Mouse (Mus musculus): Measurements from ENCODE around the gene Vsig2. TPM values are rescaled to one million over a fixed set of nuclear protein-coding genes. Genes with fewer than 3 reads are reported as not detected.

Gene Vsig2
- polyA plus RNA-seq, 1 experiment from 2014 or later = 1.3 TPM

GRCm38 (mm10) chr9:37583594-37583993 is 44.5 kb downstream of the Vsig2 start:
- DNase-seq = no peak

GRCm38 (mm10) chr9:37586718-37587117 is 47.7 kb downstream of the Vsig2 start:
- H3K9ac ChIP-seq (replicated peaks) = no peak overlapping the region
- H3K4me1 ChIP-seq (ENCODE audit: insufficient read depth) = no peaks in the 10 kb centered on the region
- no peak for TF ChIP-seq EP300 (IDR thresholded peaks at IDR 0.05; ENCODE audit: low read depth)
- no peak for TF ChIP-seq CTCF (IDR thresholded peaks at IDR 0.05; ENCODE audit: low read depth)

More at GRCm38 (mm10) chr9:37583594-37583993, 44.5 kb downstream of the Vsig2 start:
- H3K27ac ChIP-seq (ENCODE audit: low read depth) = no peak overlapping the region
- H3K27me3 ChIP-seq (ENCODE audit: insufficient read depth, low read length) = no peaks in the 10 kb centered on the region
- H3K4me3 ChIP-seq (ENCODE audit: low read depth, low read length) = no peak overlapping the region
- TF ChIP-seq EP300 (IDR thresholded peaks at IDR 0.05; ENCODE audit: low read depth) = no peak
- no peak for TF ChIP-seq CTCF (IDR thresholded peaks at IDR 0.05; ENCODE audit: low read depth)
- no peak overlapping the region for H3K9ac ChIP-seq (replicated peaks)
- WGBS (ENCODE audit: insufficient replicate concordance) = 69% methylated on average over 5 of the region's 5 CpGs
- no peak for ATAC-seq
- no peaks in the 10 kb centered on the region for H3K4me1 ChIP-seq (ENCODE audit: insufficient read depth)
- H3K4me2 ChIP-seq (ENCODE audit: low read depth, low read length) = no peak overlapping the region
- no peaks in the 10 kb centered on the region for H3K9me3 ChIP-seq (ENCODE audit: low read length)
- no peaks in the 10 kb centered on the region for H3K36me3 ChIP-seq (replicated peaks; ENCODE audit: insufficient read depth, low read length)

GRCm38 (mm10) chr9:37590381-37590780 is 51.3 kb downstream of the Vsig2 start:
- H3K27me3 ChIP-seq (ENCODE audit: insufficient read depth, low read length) = no peaks in the 10 kb centered on the region
- no peak overlapping the region for H3K4me2 ChIP-seq (ENCODE audit: low read depth, low read length)
- H3K27ac ChIP-seq (ENCODE audit: low read depth) = no peak overlapping the region
- TF ChIP-seq EP300 (IDR thresholded peaks at IDR 0.05; ENCODE audit: low read depth) (no peak), CTCF (IDR thresholded peaks at IDR 0.05; ENCODE audit: low read depth) (no peak)
- no peaks in the 10 kb centered on the region for H3K36me3 ChIP-seq (replicated peaks; ENCODE audit: insufficient read depth, low read length)
- DNase-seq = no peak
- H3K9ac ChIP-seq (replicated peaks) = no peak overlapping the region
- H3K4me1 ChIP-seq (ENCODE audit: insufficient read depth) = no peaks in the 10 kb centered on the region
- 71% methylated on average over 4 of the region's 4 CpGs for WGBS (ENCODE audit: insufficient replicate concordance)
- no peak for ATAC-seq
- H3K9me3 ChIP-seq (ENCODE audit: low read length) = no peaks in the 10 kb centered on the region
- H3K4me3 ChIP-seq (ENCODE audit: low read depth, low read length) = no peak overlapping the region

More at GRCm38 (mm10) chr9:37586718-37587117, 47.7 kb downstream of the Vsig2 start:
- no peaks in the 10 kb centered on the region for H3K9me3 ChIP-seq (ENCODE audit: low read length)
- no peak for ATAC-seq
- H3K27me3 ChIP-seq (ENCODE audit: insufficient read depth, low read length) = no peaks in the 10 kb centered on the region
- no peaks in the 10 kb centered on the region for H3K36me3 ChIP-seq (replicated peaks; ENCODE audit: insufficient read depth, low read length)
- no peak for DNase-seq
- no peak overlapping the region for H3K4me2 ChIP-seq (ENCODE audit: low read depth, low read length)
- H3K4me3 ChIP-seq (ENCODE audit: low read depth, low read length) = no peak overlapping the region
- H3K27ac ChIP-seq (ENCODE audit: low read depth) = no peak overlapping the region
- 71% methylated on average over 4 of the region's 4 CpGs for WGBS (ENCODE audit: insufficient replicate concordance)

- no peaks in the 10 kb centered on the region for H3K9me3 ChIP-seq (ENCODE audit: low read length)
- DNase-seq (no peak), ATAC-seq (no peak)
- no peaks in the 10 kb centered on the region for H3K36me3 ChIP-seq (replicated peaks; ENCODE audit: insufficient read depth, low read length)
- no peak overlapping the region for H3K9ac ChIP-seq (replicated peaks)
- no peak overlapping the region for H3K4me3 ChIP-seq (ENCODE audit: low read depth, low read length)
- no peaks in the 10 kb centered on the region for H3K27me3 ChIP-seq (ENCODE audit: insufficient read depth, low read length)
- H3K4me2 ChIP-seq (ENCODE audit: low read depth, low read length) = no peak overlapping the region
- WGBS (ENCODE audit: insufficient replicate concordance) = 41% methylated on average over 2 of the region's 2 CpGs
- H3K4me1 ChIP-seq (ENCODE audit: insufficient read depth) = no peaks in the 10 kb centered on the region
- TF ChIP-seq CTCF (IDR thresholded peaks at IDR 0.05; ENCODE audit: low read depth) (no peak), EP300 (IDR thresholded peaks at IDR 0.05; ENCODE audit: low read depth) (peak; percentile 84)
- no peak overlapping the region for H3K27ac ChIP-seq (ENCODE audit: low read depth)
These were observed 53.0 kb downstream of the Vsig2 start for GRCm38 (mm10) chr9:37592025-37592424.

GRCm38 (mm10) chr9:37592633-37593032 is 53.6 kb downstream of the Vsig2 start:
- Histone ChIP-seq H3K27me3 (ENCODE audit: insufficient read depth, low read length) (no peaks in the 10 kb centered on the region), H3K4me3 (ENCODE audit: low read depth, low read length) (no peak overlapping the region), H3K27ac (ENCODE audit: low read depth) (no peak overlapping the region), H3K36me3 (replicated peaks; ENCODE audit: insufficient read depth, low read length) (no peaks in the 10 kb centered on the region), H3K9me3 (ENCODE audit: low read length) (no peaks in the 10 kb centered on the region), H3K4me2 (ENCODE audit: low read depth, low read length) (no peak overlapping the region), H3K4me1 (ENCODE audit: insufficient read depth) (no peaks in the 10 kb centered on the region), H3K9ac (replicated peaks) (no peak overlapping the region)
- no peak for ATAC-seq
- WGBS (ENCODE audit: insufficient replicate concordance) = 29% methylated on average over 6 of the region's 6 CpGs
- no peak for TF ChIP-seq CTCF (IDR thresholded peaks at IDR 0.05; ENCODE audit: low read depth)
- no peak for TF ChIP-seq EP300 (IDR thresholded peaks at IDR 0.05; ENCODE audit: low read depth)
- no peak for DNase-seq

- H3K9ac ChIP-seq (replicated peaks) = no peak overlapping the region
- H3K4me1 ChIP-seq (ENCODE audit: insufficient read depth) = no peaks in the 10 kb centered on the region
- ATAC-seq = no peak
- H3K36me3 ChIP-seq (replicated peaks; ENCODE audit: insufficient read depth, low read length) = no peaks in the 10 kb centered on the region
- no peak overlapping the region for H3K4me3 ChIP-seq (ENCODE audit: low read depth, low read length)
- TF ChIP-seq EP300 (IDR thresholded peaks at IDR 0.05; ENCODE audit: low read depth) (no peak), CTCF (IDR thresholded peaks at IDR 0.05; ENCODE audit: low read depth) (no peak)
- WGBS (ENCODE audit: insufficient replicate concordance) = 78% methylated on average over 3 of the region's 3 CpGs
- DNase-seq = no peak
- H3K4me2 ChIP-seq (ENCODE audit: low read depth, low read length) = no peak overlapping the region
- H3K27me3 ChIP-seq (ENCODE audit: insufficient read depth, low read length) = no peaks in the 10 kb centered on the region
- H3K9me3 ChIP-seq (ENCODE audit: low read length) = no peaks in the 10 kb centered on the region
- H3K27ac ChIP-seq (ENCODE audit: low read depth) = no peak overlapping the region
These were observed 54.6 kb downstream of the Vsig2 start for GRCm38 (mm10) chr9:37593690-37594089.

Other genes starting within 250 kb of the Vsig2 start
- gene Ccdc15, start 190.8 kb upstream of the Vsig2 start, polyA plus RNA-seq (2015; fragmentation: Nextera tagmentation; extraction: Ambion mirVana) = 2.6 and 2.7 TPM in 2 replicates
- gene Hepacam, start 171.9 kb upstream of the Vsig2 start, polyA plus RNA-seq (2015; fragmentation: Nextera tagmentation; extraction: Ambion mirVana) = not detected in 2 replicates
- 2.5 and 3.5 TPM in 2 replicates for gene Robo4, start 137.4 kb upstream of the Vsig2 start, polyA plus RNA-seq (2015; fragmentation: Nextera tagmentation; extraction: Ambion mirVana)
- 0.05 and 0.06 TPM in 2 replicates for gene Robo3, start 106.0 kb upstream of the Vsig2 start, polyA plus RNA-seq (2015; fragmentation: Nextera tagmentation; extraction: Ambion mirVana)
- gene Msantd2, start 49.9 kb upstream of the Vsig2 start, polyA plus RNA-seq (2015; fragmentation: Nextera tagmentation; extraction: Ambion mirVana) = 3.0 and 3.3 TPM in 2 replicates
- 16.2 and 18.2 TPM in 2 replicates for gene Esam, start 11.2 kb upstream of the Vsig2 start, polyA plus RNA-seq (2015; fragmentation: Nextera tagmentation; extraction: Ambion mirVana)
- 7.4 and 9.3 TPM in 2 replicates for gene Nrgn, start 13.6 kb downstream of the Vsig2 start, polyA plus RNA-seq (2015; fragmentation: Nextera tagmentation; extraction: Ambion mirVana)
- 5.1 and 5.2 TPM in 2 replicates for gene Siae, start 16.4 kb downstream of the Vsig2 start, polyA plus RNA-seq (2015; fragmentation: Nextera tagmentation; extraction: Ambion mirVana)
- gene Spa17, start 74.5 kb downstream of the Vsig2 start, polyA plus RNA-seq (2015; fragmentation: Nextera tagmentation; extraction: Ambion mirVana) = 2.2 and 2.5 TPM in 2 replicates
- gene Tbrg1, start 118.1 kb downstream of the Vsig2 start, polyA plus RNA-seq (2015; fragmentation: Nextera tagmentation; extraction: Ambion mirVana) = 59.7 and 60.5 TPM in 2 replicates
- not detected in 2 replicates for gene Panx3, start 130.0 kb downstream of the Vsig2 start, polyA plus RNA-seq (2015; fragmentation: Nextera tagmentation; extraction: Ambion mirVana)
- not detected in 2 replicates for gene Olfr160, start 177.0 kb downstream of the Vsig2 start, polyA plus RNA-seq (2015; fragmentation: Nextera tagmentation; extraction: Ambion mirVana)
- gene Olfr874, start 205.9 kb downstream of the Vsig2 start, polyA plus RNA-seq (2015; fragmentation: Nextera tagmentation; extraction: Ambion mirVana) = not detected in 2 replicates
- not detected in 2 replicates for gene Olfr875, start 232.6 kb downstream of the Vsig2 start, polyA plus RNA-seq (2015; fragmentation: Nextera tagmentation; extraction: Ambion mirVana)